Mouse (Mus musculus) ES-Bruce4 (cell line): ENCODE measurements around the gene Adssl1.

Source experiments
- CTCF ChIP-seq: IDR thresholded peaks from one replicate; pipeline ENCODE4 v1.8.1; 2011; ENCODE audit warnings: low read depth, low read length
- POLR2A ChIP-seq: IDR thresholded peaks from one replicate; pipeline ENCODE4 v1.8.1; 2011; ENCODE audit warnings: low read length; ENCODE audit not compliant: insufficient read depth

- TF ChIP-seq CTCF = no peak
- TF ChIP-seq POLR2A = no peak
Observed at GRCm38 (mm10) chr12:112581113-112581512, 38.7 kb upstream of the Adssl1 start.
